Mouse (Mus musculus): ENCODE measurements at regions not wholly inside any gene's neighbourhood (a gene's known extent, or its start where the extent isn't known, plus 50 kb on each side); places are given as distances from the start of the nearest gene placed in this dataset.

- H3K27ac ChIP-seq (ENCODE audit: control insufficient read depth, low read depth, low read length), result no peak overlapping the region
- DNase-seq (ENCODE audit: low read depth, low spot score), result no peak
- H3K9ac ChIP-seq (ENCODE audit: control insufficient read depth, low read depth, low read length, poor library complexity, severe bottlenecking), result no peak overlapping the region
These were observed 261.8 kb upstream of the Clnk start for GRCm38 (mm10) chr5:39138375-39138774.

GRCm38 (mm10) chr5:39128931-39129330, 252.3 kb upstream of the Clnk start:
- DNase-seq (ENCODE audit: low read depth, low spot score), result no peak
- H3K27me3 ChIP-seq (ENCODE audit: control insufficient read depth in 1 of 2, insufficient read depth in 2 of 2, low read length in 2 of 2), result no peaks in the 10 kb centered on the region
- H3K4me3 ChIP-seq (ENCODE audit: control insufficient read depth in 1 of 2, insufficient read depth in 1 of 2, low read depth in 2 of 2, low read length in 2 of 2), result no peak overlapping the region
- H3K9ac ChIP-seq (ENCODE audit: control insufficient read depth, low read depth, low read length, poor library complexity, severe bottlenecking), result no peak overlapping the region
- H3K9me3 ChIP-seq (replicated peaks; ENCODE audit: insufficient read depth, low read length), result no peaks in the 10 kb centered on the region
- no peak overlapping the region for H3K27ac ChIP-seq (ENCODE audit: control insufficient read depth, low read depth, low read length)
- no peaks in the 10 kb centered on the region for H3K79me2 ChIP-seq (ENCODE audit: control insufficient read depth, insufficient read depth, low read length, poor library complexity)
- H3K4me1 ChIP-seq (ENCODE audit: control insufficient read depth in 1 of 2, insufficient read depth in 2 of 2, low read length in 2 of 2), result no peaks in the 10 kb centered on the region
- TF ChIP-seq EP300 (IDR thresholded peaks at IDR 0.05; ENCODE audit: low read depth in 1 of 2, low read length in 2 of 2) (no peak), USF2 (IDR thresholded peaks at IDR 0.05; ENCODE audit: borderline replicate concordance in 1 of 2, insufficient read depth in 1 of 2, low read depth in 1 of 2, low read length in 2 of 2) (no peak), JUND (IDR thresholded peaks at IDR 0.05; ENCODE audit: low read depth, low read length) (no peak), KAT2A (conservative IDR thresholded peaks at IDR 0.05; ENCODE audit: low read depth, low read length) (no peak), UBTF (IDR thresholded peaks at IDR 0.05; ENCODE audit: borderline replicate concordance, insufficient read depth, low read depth, low read length) (no peak), POLR2A (IDR thresholded peaks at IDR 0.05; ENCODE audit: control insufficient read depth in 1 of 2, insufficient read depth in 1 of 2, low read depth in 1 of 2, low read length in 2 of 2, poor library complexity in 1 of 2) (no peak), SMC3 (IDR thresholded peaks at IDR 0.05; ENCODE audit: low read depth, low read length) (no peak), NELFE (IDR thresholded peaks at IDR 0.05; ENCODE audit: low read depth, low read length) (no peak), TAL1 (IDR thresholded peaks at IDR 0.05; ENCODE audit: low read length) (no peak), SIN3A (IDR thresholded peaks at IDR 0.05; ENCODE audit: low read length) (no peak), TCF12 (IDR thresholded peaks at IDR 0.05; ENCODE audit: low read depth, low read length) (no peak)
- H3K36me3 ChIP-seq (ENCODE audit: control insufficient read depth in 1 of 2, insufficient read depth in 2 of 2, low read length in 2 of 2), result no peaks in the 10 kb centered on the region

More at GRCm38 (mm10) chr5:39138375-39138774, 261.8 kb upstream of the Clnk start:
- H3K36me3 ChIP-seq (ENCODE audit: control insufficient read depth in 1 of 2, insufficient read depth in 2 of 2, low read length in 2 of 2), result no peaks in the 10 kb centered on the region
- H3K4me1 ChIP-seq (ENCODE audit: control insufficient read depth in 1 of 2, insufficient read depth in 2 of 2, low read length in 2 of 2), result no peaks in the 10 kb centered on the region
- H3K9me3 ChIP-seq (replicated peaks; ENCODE audit: insufficient read depth, low read length), result no peaks in the 10 kb centered on the region
- no peaks in the 10 kb centered on the region for H3K27me3 ChIP-seq (ENCODE audit: control insufficient read depth in 1 of 2, insufficient read depth in 2 of 2, low read length in 2 of 2)
- H3K79me2 ChIP-seq (ENCODE audit: control insufficient read depth, insufficient read depth, low read length, poor library complexity), result no peaks in the 10 kb centered on the region
- H3K4me3 ChIP-seq (ENCODE audit: control insufficient read depth in 1 of 2, insufficient read depth in 1 of 2, low read depth in 2 of 2, low read length in 2 of 2), result no peak overlapping the region
- TF ChIP-seq TAL1 (IDR thresholded peaks at IDR 0.05; ENCODE audit: low read length), result no peak
- TF ChIP-seq NRF1 (IDR thresholded peaks at IDR 0.05; ENCODE audit: insufficient read depth, low read depth, low read length, poor library complexity, severe bottlenecking), result no peak
- TF ChIP-seq ELF1 (IDR thresholded peaks at IDR 0.05; ENCODE audit: low read depth, low read length), result no peak
- TF ChIP-seq SMC3 (IDR thresholded peaks at IDR 0.05; ENCODE audit: low read depth, low read length), result no peak
- TF ChIP-seq E2F4 (IDR thresholded peaks at IDR 0.05; ENCODE audit: borderline replicate concordance, low read depth, low read length), result no peak
- TF ChIP-seq JUND (IDR thresholded peaks at IDR 0.05; ENCODE audit: low read depth, low read length), result no peak
- no peak for TF ChIP-seq RCOR1 (IDR thresholded peaks at IDR 0.05; ENCODE audit: low read depth, low read length)
- TF ChIP-seq POLR2AphosphoS2 (IDR thresholded peaks at IDR 0.05; ENCODE audit: low read length), result no peak
- no peak for TF ChIP-seq TCF12 (IDR thresholded peaks at IDR 0.05; ENCODE audit: low read depth, low read length)
- TF ChIP-seq CHD2 (IDR thresholded peaks at IDR 0.05; ENCODE audit: low read length), result no peak
- TF ChIP-seq BHLHE40 (IDR thresholded peaks at IDR 0.05; ENCODE audit: borderline replicate concordance, low read depth, low read length), result no peak
- no peak for TF ChIP-seq ZMIZ1 (IDR thresholded peaks at IDR 0.05; ENCODE audit: low read depth, low read length)
- no peak for TF ChIP-seq SIN3A (IDR thresholded peaks at IDR 0.05; ENCODE audit: low read length)
- no peak for TF ChIP-seq MYC (IDR thresholded peaks at IDR 0.05; ENCODE audit: low read depth, low read length)
- no peak for TF ChIP-seq ZC3H11A (IDR thresholded peaks at IDR 0.05; ENCODE audit: low read depth, low read length)
- no peak for TF ChIP-seq POLR2AphosphoS5 (IDR thresholded peaks at IDR 0.05; ENCODE audit: borderline replicate concordance, low read depth, low read length)
- TF ChIP-seq ZNF384 (IDR thresholded peaks at IDR 0.05; ENCODE audit: low read depth, low read length), result no peak
- TF ChIP-seq USF2 (IDR thresholded peaks at IDR 0.05; ENCODE audit: borderline replicate concordance in 1 of 2, insufficient read depth in 1 of 2, low read depth in 1 of 2, low read length in 2 of 2), result no peak
